Mouse (Mus musculus) embryonic facial prominence, embryonic 11.5 days (tissue): Measurements from ENCODE around the gene Slc26a8. TPM values are rescaled to one million over a fixed set of nuclear protein-coding genes. Genes with fewer than 3 reads are reported as not detected.

Experiments used
- ATAC-seq: fragments of 200-750 bp; cut with Nextera tagmentation; replicated peaks from 2 replicates; pipeline ENCODE4 v1.8.0; 2017; ENCODE audit warnings: low read depth; ENCODE audit not compliant: insufficient number of reproducible peaks, low FRiP score, low TSS enrichment
- DNase-seq: peaks from one replicate; pipeline ENCODE4 v3.0.0-alpha.2; 2015; ENCODE audit warnings: low spot score
- H3K27ac ChIP-seq: fragments of 300-500 bp; sonication (generic); replicated peaks from 2 replicates; pipeline ENCODE4 v1.5.1; 2014; ENCODE audit warnings: mild to moderate bottlenecking, low read depth, low read length, control low read depth
- H3K27me3 ChIP-seq: fragments of 300-500 bp; sonication (generic); 2 replicates; pipeline ENCODE4 v1.6.1; 2014; ENCODE audit warnings: mild to moderate bottlenecking, low read length, moderate library complexity, mixed read lengths; ENCODE audit not compliant: control insufficient read depth, insufficient read depth
- H3K36me3 ChIP-seq: fragments of 300-500 bp; sonication (generic); replicated peaks from 2 replicates; pipeline ENCODE4 v1.6.1; 2014; ENCODE audit warnings: low read depth, mild to moderate bottlenecking, low read length, moderate library complexity, mixed read lengths; ENCODE audit not compliant: control insufficient read depth, insufficient read depth
- H3K4me1 ChIP-seq: fragments of 300-500 bp; sonication (generic); 2 replicates; pipeline ENCODE4 v1.6.1; 2014; ENCODE audit warnings: low read length, mixed read lengths; ENCODE audit not compliant: control insufficient read depth, insufficient read depth
- H3K4me2 ChIP-seq: fragments of 300-500 bp; sonication (generic); 2 replicates; pipeline ENCODE4 v1.6.1; 2014; ENCODE audit warnings: low read depth, mild to moderate bottlenecking, control low read depth, low read length, moderate library complexity
- H3K4me3 ChIP-seq: fragments of 300-500 bp; sonication (generic); 2 replicates; pipeline ENCODE4 v1.5.1; 2014; ENCODE audit warnings: low read depth, low read length, control low read depth
- H3K9ac ChIP-seq: fragments of 300-500 bp; sonication (generic); replicated peaks from 2 replicates; pipeline ENCODE4 v1.6.1; 2014; ENCODE audit warnings: mild to moderate bottlenecking, control low read depth, low read length
- H3K9me3 ChIP-seq: fragments of 300-500 bp; sonication (generic); replicated peaks from 2 replicates; pipeline ENCODE4 v1.6.1; 2016; ENCODE audit warnings: mild to moderate bottlenecking, low read length, inconsistent platforms, mixed read lengths; ENCODE audit not compliant: control insufficient read depth
- WGBS: fragments of 180-500 bp; shearing (Covaris S2); extraction: QIAGEN DNeasy Blood & Tissue Kit; methylation state at CpG from one replicate; pipeline ENCODE4 v1.1.7; 2014; 5-methylcytosine and 5-hydroxymethylcytosine counted together
- polyA plus RNA-seq: library from polyadenylated mRNA; unstranded; fragments of >200 nt; fragmentation: Nextera tagmentation; extraction: Ambion mirVana; gene quantifications from 2 replicates; pipeline ENCODE4 v1.2.1, GENCODE M21; 2014

Slc26a8 gene
- polyA plus RNA-seq, 1 experiment from 2014 or later, result 0.55 TPM

DNA sequence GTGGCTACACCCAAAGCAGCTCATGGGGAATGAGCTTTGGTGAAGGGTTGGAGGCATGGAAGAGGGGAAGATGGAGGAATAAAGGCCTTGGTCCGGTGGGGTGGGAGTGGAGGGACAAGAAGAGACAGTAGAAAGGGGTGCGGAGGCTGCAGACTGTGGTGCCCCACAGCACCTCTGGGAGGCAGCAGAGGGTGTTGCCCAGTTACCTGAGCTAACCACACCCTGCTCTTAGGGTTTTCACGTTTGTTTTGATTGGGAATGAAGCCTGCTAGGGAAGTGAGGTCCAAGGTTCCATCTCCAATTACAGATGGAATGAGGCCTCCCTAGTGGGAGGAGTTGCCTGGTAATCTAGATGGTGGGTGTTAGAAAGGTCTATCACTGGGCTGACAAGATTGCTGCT is 60.9 kb downstream of the Slc26a8 start:
- Histone ChIP-seq H3K4me2 (no peak overlapping the region), H3K9ac (no peak overlapping the region), H3K36me3 (no peaks in the 10 kb centered on the region), H3K4me1 (no peaks in the 10 kb centered on the region), H3K9me3 (no peaks in the 10 kb centered on the region), H3K27me3 (no peaks in the 10 kb centered on the region), H3K27ac (no peak overlapping the region), H3K4me3 (no peak overlapping the region)
- ATAC-seq (no peak), DNase-seq (no peak)
- WGBS, result 59% methylated on average over 3 of the region's 3 CpGs

DNA sequence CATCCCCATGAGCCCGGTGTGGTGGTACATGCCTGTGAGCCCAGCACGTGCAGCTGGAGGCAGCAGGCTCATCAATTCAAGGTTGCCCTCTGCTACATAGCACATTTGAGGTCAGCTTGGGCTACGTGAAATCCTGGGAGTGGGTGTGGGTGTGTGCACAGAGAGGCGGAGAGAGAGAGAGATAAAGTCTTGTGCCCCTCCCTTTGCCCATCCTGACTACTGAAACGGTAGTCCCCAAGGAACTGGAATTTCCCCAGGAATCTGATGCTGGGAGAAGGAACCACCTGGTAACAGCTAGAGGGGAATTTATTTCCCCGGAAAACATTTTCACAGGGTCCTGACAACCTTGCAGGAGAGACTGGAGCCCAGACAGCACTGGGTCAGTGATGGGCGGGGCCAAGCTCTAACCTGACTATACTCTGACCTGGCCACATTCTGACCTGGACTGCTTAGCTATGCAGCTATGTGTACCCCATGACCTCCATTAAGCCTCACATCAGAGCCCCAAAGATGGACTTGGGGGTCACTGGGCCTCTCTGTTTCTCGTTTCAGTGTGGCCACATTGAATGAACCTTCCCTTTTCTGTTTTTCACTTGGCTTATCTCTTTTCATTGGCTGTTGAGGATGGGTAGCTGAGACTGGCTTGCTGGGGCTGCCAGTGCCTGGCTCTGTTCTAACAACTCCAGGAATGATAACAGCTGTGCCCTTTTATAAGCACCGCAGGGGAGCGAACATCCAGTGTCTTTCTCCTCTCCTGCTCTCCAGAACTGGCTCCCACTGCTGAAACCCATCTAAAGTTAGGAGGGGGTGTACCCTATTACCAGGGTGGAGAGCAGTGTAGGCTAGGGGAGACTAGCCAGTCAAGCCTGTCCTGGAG is 61.5 kb downstream of the Slc26a8 start:
- Histone ChIP-seq H3K27ac (no peak overlapping the region), H3K4me2 (no peak overlapping the region), H3K4me1 (no peaks in the 10 kb centered on the region), H3K9me3 (no peaks in the 10 kb centered on the region), H3K36me3 (no peaks in the 10 kb centered on the region), H3K9ac (no peak overlapping the region), H3K27me3 (no peaks in the 10 kb centered on the region), H3K4me3 (no peak overlapping the region)
- ATAC-seq, result no peak
- DNase-seq, result no peak
- 60% methylated on average over 10 of the region's 10 CpGs for WGBS

DNA sequence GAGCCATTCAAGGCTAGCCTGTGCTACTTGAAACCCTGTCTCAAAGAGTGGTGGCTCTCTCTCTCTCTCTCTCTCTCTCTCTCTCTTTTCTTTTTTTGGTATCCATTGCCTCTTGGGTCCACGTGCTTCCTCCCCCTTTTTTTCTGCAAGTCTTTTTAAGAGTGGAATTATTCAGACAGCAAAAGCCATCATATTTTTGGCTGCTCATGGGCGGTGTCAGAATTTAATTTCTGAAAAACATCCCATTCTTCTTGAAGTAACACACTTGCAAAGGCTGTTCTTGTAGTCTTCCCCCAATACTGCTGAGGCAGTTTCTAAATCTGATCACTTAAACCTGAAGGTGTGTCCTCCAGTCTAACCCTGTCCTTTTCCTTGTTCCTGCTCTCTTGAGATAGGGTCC is 63.1 kb downstream of the Slc26a8 start:
- H3K4me2 ChIP-seq, result no peak overlapping the region
- WGBS, result 82% methylated on average over 2 of the region's 2 CpGs
- DNase-seq (no peak), ATAC-seq (no peak)
- H3K4me3 ChIP-seq, result no peak overlapping the region
- H3K9ac ChIP-seq, result no peak overlapping the region
- H3K9me3 ChIP-seq, result no peaks in the 10 kb centered on the region
- H3K36me3 ChIP-seq, result no peaks in the 10 kb centered on the region
- H3K4me1 ChIP-seq, result no peaks in the 10 kb centered on the region
- no peak overlapping the region for H3K27ac ChIP-seq
- no peaks in the 10 kb centered on the region for H3K27me3 ChIP-seq

DNA sequence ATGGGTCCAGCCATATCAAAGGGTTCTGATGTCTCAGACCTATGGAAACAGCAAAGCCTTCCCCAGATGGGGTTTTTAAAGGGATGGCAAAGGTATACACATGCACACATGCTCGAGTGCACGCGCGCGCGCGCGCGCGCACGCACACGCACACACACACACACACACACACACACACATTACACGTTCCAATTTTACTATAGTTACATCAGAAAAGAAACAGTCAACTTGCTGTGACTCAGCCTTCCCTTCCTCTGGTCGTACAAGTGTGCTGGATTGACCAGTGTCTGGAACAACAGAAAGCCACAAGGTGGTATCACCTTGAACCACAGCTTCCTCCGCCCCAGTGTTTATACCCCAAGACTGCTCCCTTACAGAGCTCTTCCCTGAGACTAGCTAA is 64.7 kb downstream of the Slc26a8 start:
- Histone ChIP-seq H3K4me2 (no peak overlapping the region), H3K9me3 (no peaks in the 10 kb centered on the region), H3K36me3 (no peaks in the 10 kb centered on the region), H3K4me1 (no peaks in the 10 kb centered on the region; the same call in 1 of the 2 replicates), H3K9ac (no peak overlapping the region), H3K4me3 (no peak overlapping the region), H3K27me3 (no peaks in the 10 kb centered on the region), H3K27ac (no peak overlapping the region)
- 91% methylated on average over 15 of the region's 15 CpGs for WGBS
- ATAC-seq (no peak), DNase-seq (no peak)

DNA sequence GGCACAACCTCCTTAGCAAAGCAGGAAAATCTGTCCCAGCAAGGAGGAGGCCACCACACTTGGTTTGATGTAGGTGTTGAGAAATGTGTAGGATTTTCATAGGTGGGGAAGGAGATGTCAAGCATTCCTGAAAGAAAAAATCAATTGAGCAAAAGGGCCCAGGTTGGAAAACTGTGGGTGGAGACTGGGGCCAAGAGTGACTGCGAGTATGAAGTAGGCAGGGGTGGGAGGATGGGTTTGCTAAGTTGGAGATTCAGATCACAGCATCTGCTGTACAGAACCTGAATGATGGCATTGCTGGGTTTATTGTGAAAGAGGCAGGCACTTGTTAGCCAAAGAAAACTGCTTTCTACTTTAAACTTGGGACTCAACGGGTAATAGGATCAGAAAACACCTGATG is 65.2 kb downstream of the Slc26a8 start:
- H3K9ac ChIP-seq, result no peak overlapping the region
- H3K36me3 ChIP-seq, result no peaks in the 10 kb centered on the region
- WGBS, result 82% methylated on average over 2 of the region's 2 CpGs
- no peak overlapping the region for H3K27ac ChIP-seq
- H3K4me3 ChIP-seq, result no peak overlapping the region
- H3K4me1 ChIP-seq, result no peaks in the 10 kb centered on the region; the same call in 1 of the 2 replicates
- no peak overlapping the region for H3K4me2 ChIP-seq
- no peaks in the 10 kb centered on the region for H3K27me3 ChIP-seq
- no peak for ATAC-seq
- no peak for DNase-seq
- no peaks in the 10 kb centered on the region for H3K9me3 ChIP-seq

DNA sequence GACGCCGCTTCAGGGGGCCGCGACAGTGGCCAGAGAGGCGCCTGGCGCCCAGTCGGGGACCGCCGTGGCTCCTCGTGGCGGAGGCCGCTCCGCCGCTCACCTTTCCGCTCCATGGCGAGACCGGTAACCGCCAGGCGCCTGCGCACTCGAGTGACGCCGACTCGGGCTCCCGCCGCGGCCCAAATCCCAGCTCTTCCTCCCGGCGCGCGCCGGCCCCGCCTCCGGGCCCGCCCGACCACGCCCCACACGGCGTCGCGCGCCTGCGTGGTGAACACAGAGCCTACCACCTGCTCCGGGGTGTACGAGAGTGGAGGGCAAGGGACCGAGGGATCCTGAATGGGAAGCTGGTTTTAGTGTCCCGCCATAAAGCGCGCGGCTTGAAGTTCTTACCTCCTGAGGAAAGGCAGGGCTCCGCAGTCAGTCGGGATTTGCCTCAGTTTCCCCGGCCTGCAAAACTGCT is 67.7 kb downstream of the Slc26a8 start, which contains the start of gene Srpk1:
TSS of gene Srpk1 (minus strand) at position 410 of the 460 bp plus-strand sequence.
- no peaks in the 10 kb centered on the region for H3K9me3 ChIP-seq
- H3K27me3 ChIP-seq, result no peaks in the 10 kb centered on the region
- H3K4me1 ChIP-seq, result no peaks in the 10 kb centered on the region; the same call in 1 of the 2 replicates
- peak; percentile 95 for DNase-seq
- H3K27ac ChIP-seq, result peak within 1 kb of the TSS; percentile 87
- H3K36me3 ChIP-seq, result no peaks in the 10 kb centered on the region
- H3K4me2 ChIP-seq, result peak within 1 kb of the TSS; percentile 87
- WGBS, result 0% methylated on average over 38 of the region's 53 CpGs
- H3K4me3 ChIP-seq, result peak within 1 kb of the TSS; percentile 98
- ATAC-seq, result peak; percentile 92
- peak within 1 kb of the TSS; percentile 98 for H3K9ac ChIP-seq

DNA sequence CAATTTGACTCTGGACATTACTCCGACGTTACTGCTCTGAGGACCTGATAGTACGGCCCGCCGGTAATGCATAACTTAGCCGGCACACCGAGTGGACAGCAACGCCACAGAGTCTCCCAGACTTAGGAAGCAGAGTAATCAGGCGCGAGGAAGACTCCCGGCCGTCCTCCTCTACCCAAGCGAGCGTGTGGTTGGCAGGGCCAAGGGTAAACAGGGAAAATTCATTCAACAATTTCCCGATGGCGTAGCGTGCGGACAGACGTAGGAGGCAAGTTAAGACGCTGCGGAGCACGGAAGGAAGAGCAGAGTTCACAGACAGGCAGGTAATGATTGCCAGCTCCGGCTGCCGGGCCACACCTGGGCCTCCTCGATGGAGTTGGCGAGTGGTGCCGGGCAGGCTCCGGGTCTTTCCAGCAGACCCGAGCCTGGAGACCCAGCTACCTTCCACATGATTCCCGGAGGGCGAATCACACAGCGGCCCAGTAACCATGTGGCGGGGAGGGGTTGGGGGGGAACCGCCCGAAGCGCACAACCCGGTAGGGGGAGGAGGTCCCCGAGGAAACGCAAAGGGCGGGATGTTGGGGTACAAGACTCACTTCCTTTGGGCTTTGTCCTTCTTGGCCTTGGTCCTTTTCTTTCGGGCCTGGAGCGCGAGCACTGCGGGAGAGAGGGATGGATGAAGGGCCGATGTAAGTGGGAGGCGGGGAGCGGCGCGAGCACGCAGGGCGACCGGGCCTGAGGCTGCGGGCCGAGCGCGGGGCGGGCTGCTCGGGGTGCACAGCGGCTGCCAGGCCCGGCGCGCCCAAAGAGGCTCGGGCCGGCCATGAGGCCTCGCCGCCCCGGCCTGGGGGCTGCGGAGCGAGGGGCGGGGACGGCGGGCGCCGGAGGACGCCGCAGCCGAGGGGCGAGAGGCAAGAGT is 68.4 kb downstream of the Slc26a8 start:
- DNase-seq (peak; percentile 75), ATAC-seq (peak; percentile 84)
- Histone ChIP-seq H3K27ac (peak overlapping the region; percentile 87), H3K9ac (peak overlapping the region; percentile 98), H3K4me1 (no peaks in the 10 kb centered on the region; the same call in 1 of the 2 replicates), H3K27me3 (no peaks in the 10 kb centered on the region), H3K4me2 (peak overlapping the region; percentile 87), H3K4me3 (peak overlapping the region; percentile 98), H3K36me3 (no peaks in the 10 kb centered on the region), H3K9me3 (no peaks in the 10 kb centered on the region)
- WGBS, result under 1% methylated on average over 70 of the region's 78 CpGs
